Mouse (Mus musculus): ENCODE results near the gene Apol8. TPM values are rescaled to one million over a fixed set of nuclear protein-coding genes. Genes with fewer than 3 reads are reported as not detected.
A peak's percentile ranks its signal among the peaks of the same experiment; 100 is the strongest.

The Apol8 gene
- polyA plus RNA-seq, 1 experiment from 2014 or later, result 0.08 TPM

DNA sequence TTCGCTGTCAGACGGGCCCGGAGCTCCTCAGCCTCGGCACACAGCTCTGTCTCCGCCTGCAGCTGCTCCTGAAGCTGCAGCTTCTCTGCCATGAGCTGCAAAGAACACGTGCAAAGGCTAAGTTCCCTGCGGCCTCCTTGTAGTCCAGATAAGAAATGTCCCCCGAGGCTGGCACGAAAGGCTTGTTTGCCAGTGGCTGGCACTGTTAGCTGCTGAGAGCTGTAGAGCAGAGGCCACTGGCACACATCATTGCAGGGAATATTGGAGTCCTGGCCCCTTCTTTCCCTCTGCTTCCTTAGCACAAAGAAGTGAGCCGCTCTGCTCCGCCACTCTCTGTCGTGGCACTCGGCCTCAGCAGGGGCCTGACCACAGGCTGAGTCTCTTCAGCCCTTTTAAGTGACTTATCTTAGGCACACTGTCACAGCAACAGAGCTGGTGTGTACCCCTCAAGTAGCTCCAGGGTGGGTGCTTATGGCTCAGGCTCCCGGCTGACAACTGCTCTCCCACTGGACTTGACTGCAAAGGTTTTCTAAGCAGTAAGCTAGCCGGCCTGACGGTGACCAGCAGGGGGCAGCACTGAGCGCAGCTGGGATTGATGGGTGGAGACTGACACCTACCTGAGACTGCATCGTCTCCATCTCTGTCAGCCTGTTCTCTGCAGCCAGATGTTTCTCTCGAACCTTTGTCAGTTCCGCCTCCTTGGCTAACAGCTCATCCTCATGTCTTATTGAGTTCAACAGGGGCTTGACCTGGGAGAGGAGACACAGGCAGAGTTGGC lies 18.6 kb upstream of the Apol8 start:
- H3K36me3 ChIP-seq (ENCODE audit: control insufficient read depth, insufficient read depth, low read length), result peaks cover 24% of the 10 kb centered on the region
- H3K9me3 ChIP-seq (ENCODE audit: control insufficient read depth, low read length), result no peaks in the 10 kb centered on the region
- no peaks in the 10 kb centered on the region for H3K27me3 ChIP-seq (ENCODE audit: control insufficient read depth, insufficient read depth, low read length)
- no peak overlapping the region for H3K4me2 ChIP-seq (ENCODE audit: low read depth)
- no peak overlapping the region for H3K27ac ChIP-seq (ENCODE audit: low read depth, low read length)
- H3K9ac ChIP-seq (ENCODE audit: low read length), result no peak overlapping the region
- 72% methylated on average over 20 of the region's 20 CpGs for WGBS
- no peak overlapping the region for H3K4me3 ChIP-seq (ENCODE audit: low read depth, low read length)
- DNase-seq (ENCODE audit: low spot score) (peak; percentile 79), ATAC-seq (ENCODE audit: insufficient read depth, low FRiP score, low TSS enrichment) (no peak)
- no peaks in the 10 kb centered on the region for H3K4me1 ChIP-seq (ENCODE audit: control insufficient read depth, insufficient read depth, low read length)

DNA sequence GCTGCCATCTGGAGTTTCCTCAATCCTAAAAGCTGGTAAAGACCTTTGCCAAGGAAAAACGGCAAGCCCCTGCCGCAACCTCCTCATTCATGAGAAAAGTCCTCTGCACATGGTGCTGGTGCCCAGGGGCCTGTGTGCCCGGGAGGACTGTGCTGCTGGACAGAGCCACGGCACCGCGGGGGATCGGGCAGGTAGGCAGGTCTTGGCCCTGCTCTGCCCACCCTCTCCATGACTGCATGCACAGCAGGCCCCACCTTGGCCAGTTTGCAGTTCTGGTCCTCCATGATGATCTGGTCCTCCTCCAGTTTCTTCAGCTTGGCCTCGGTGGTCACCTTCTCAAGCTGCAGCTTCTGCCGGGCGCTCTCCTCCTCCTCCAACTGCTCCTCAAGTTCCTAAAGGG lies 17.5 kb upstream of the Apol8 start:
- 95% methylated on average over 10 of the region's 10 CpGs for WGBS
- H3K4me2 ChIP-seq (ENCODE audit: low read depth), result no peak overlapping the region
- H3K4me3 ChIP-seq (ENCODE audit: low read depth, low read length), result no peak overlapping the region
- peaks cover 24% of the 10 kb centered on the region for H3K36me3 ChIP-seq (ENCODE audit: control insufficient read depth, insufficient read depth, low read length)
- ATAC-seq (ENCODE audit: insufficient read depth, low FRiP score, low TSS enrichment) (no peak), DNase-seq (ENCODE audit: low spot score) (no peak)
- H3K27me3 ChIP-seq (ENCODE audit: control insufficient read depth, insufficient read depth, low read length), result no peaks in the 10 kb centered on the region
- no peaks in the 10 kb centered on the region for H3K9me3 ChIP-seq (ENCODE audit: control insufficient read depth, low read length)
- no peak overlapping the region for H3K27ac ChIP-seq (ENCODE audit: low read depth, low read length)
- no peak overlapping the region for H3K9ac ChIP-seq (ENCODE audit: low read length)
- H3K4me1 ChIP-seq (ENCODE audit: control insufficient read depth, insufficient read depth, low read length), result no peaks in the 10 kb centered on the region

DNA sequence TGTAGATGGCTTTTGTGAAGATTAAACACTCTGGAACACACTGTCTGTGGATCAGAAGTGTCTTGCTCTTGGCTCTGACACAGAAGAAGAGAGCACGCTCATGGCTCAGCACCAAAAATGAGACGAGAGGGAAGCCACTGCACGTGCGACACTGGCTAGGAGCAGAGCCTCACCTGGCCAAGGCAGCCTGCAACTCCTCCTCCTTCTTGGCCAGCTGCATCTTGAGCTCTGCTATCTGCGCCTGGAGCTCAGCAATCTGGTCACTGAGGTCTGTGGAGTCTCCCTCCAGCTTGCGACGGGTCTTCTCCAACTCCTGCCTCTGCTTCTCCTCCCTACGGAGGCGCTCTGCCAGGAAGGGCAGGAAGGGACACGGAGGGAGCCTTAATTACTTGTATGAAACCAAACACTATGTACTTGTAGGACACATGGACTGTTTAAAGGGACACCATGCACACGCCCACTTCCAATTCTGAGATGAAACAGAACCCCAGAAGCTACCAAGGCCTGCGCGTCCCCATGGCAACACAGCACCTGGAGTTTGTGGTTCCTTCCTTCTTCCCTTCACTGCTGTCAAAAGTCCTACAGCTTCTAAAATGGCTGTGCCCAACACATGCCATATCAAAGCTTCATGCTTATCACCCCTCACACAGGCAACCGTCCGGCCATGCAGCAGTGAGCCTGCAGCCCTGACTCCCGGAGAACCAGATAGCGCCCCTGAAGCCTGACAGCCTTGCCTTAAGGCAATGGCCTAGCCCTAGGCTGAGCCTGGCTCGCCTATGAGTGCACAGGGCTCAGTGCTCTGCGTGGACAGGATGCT lies 16.5 kb upstream of the Apol8 start:
- peaks cover 25% of the 10 kb centered on the region for H3K36me3 ChIP-seq (ENCODE audit: control insufficient read depth, insufficient read depth, low read length)
- WGBS, result 96% methylated on average over 19 of the region's 19 CpGs

DNA sequence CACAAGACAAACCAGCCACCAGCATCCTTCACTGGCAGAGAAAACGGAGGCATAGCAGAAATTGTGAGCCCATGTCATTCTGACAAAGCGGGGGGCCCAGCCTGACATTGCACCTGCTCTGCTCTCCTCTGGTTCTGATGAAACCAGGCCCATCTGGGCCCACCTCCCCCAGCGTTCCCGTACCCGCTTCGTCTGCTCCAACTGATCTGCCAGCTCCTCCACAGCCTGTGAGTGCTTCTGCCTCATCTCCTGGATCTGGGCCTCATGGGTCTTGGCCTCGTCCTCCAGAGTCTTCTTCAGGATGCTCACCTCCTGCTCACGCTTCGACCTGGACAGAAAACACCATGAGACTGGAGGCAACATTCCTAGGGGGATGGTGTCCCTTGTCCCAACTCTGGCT lies 14.1 kb upstream of the Apol8 start:
- WGBS, result 92% methylated on average over 9 of the region's 9 CpGs
- no peak overlapping the region for H3K4me3 ChIP-seq (ENCODE audit: low read depth, low read length)
- no peak overlapping the region for H3K27ac ChIP-seq (ENCODE audit: low read depth, low read length)
- no peaks in the 10 kb centered on the region for H3K27me3 ChIP-seq (ENCODE audit: control insufficient read depth, insufficient read depth, low read length)
- no peaks in the 10 kb centered on the region for H3K4me1 ChIP-seq (ENCODE audit: control insufficient read depth, insufficient read depth, low read length)
- DNase-seq (ENCODE audit: low spot score) (no peak), ATAC-seq (ENCODE audit: insufficient read depth, low FRiP score, low TSS enrichment) (no peak)
- no peak overlapping the region for H3K9ac ChIP-seq (ENCODE audit: low read length)
- no peaks in the 10 kb centered on the region for H3K9me3 ChIP-seq (ENCODE audit: control insufficient read depth, low read length)
- peaks cover 29% of the 10 kb centered on the region for H3K36me3 ChIP-seq (ENCODE audit: control insufficient read depth, insufficient read depth, low read length)
- no peak overlapping the region for H3K4me2 ChIP-seq (ENCODE audit: low read depth)

More for the DNA sequence above, 16.5 kb upstream of the Apol8 start:
- Histone ChIP-seq H3K9ac (ENCODE audit: low read length) (no peak overlapping the region), H3K4me2 (ENCODE audit: low read depth) (no peak overlapping the region), H3K9me3 (ENCODE audit: control insufficient read depth, low read length) (no peaks in the 10 kb centered on the region), H3K4me3 (ENCODE audit: low read depth, low read length) (no peak overlapping the region), H3K4me1 (ENCODE audit: control insufficient read depth, insufficient read depth, low read length) (no peaks in the 10 kb centered on the region), H3K27ac (ENCODE audit: low read depth, low read length) (no peak overlapping the region), H3K27me3 (ENCODE audit: control insufficient read depth, insufficient read depth, low read length) (no peaks in the 10 kb centered on the region)
- DNase-seq (ENCODE audit: low spot score) (no peak), ATAC-seq (ENCODE audit: insufficient read depth, low FRiP score, low TSS enrichment) (no peak)

DNA sequence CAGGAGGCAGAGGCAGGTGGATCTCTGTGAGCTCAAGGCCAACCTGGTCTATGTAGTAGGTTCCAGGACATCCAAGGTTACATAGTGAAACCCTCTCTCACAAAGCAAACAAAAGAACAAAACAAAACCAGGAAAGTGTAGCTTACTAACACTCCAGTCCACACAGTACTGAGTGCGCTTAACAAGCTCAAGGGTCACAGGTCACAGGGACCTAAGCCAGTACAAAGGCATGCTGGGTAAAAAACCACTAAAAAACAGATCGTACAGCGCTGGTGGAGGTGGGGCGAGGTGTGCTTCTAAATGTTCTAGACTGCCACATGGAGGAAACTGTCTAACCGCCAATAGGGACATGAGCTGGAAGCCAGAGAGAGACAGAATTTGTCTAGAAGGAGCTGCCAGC lies 13.5 kb upstream of the Apol8 start:
- no peaks in the 10 kb centered on the region for H3K27me3 ChIP-seq (ENCODE audit: control insufficient read depth, insufficient read depth, low read length)
- H3K9ac ChIP-seq (ENCODE audit: low read length), result no peak overlapping the region
- WGBS, result 93% methylated on average over 5 of the region's 5 CpGs
- no peaks in the 10 kb centered on the region for H3K4me1 ChIP-seq (ENCODE audit: control insufficient read depth, insufficient read depth, low read length)
- H3K4me3 ChIP-seq (ENCODE audit: low read depth, low read length), result no peak overlapping the region
- DNase-seq (ENCODE audit: low spot score) (no peak), ATAC-seq (ENCODE audit: insufficient read depth, low FRiP score, low TSS enrichment) (no peak)
- H3K36me3 ChIP-seq (ENCODE audit: control insufficient read depth, insufficient read depth, low read length), result peaks cover 30% of the 10 kb centered on the region
- H3K27ac ChIP-seq (ENCODE audit: low read depth, low read length), result no peak overlapping the region
- no peaks in the 10 kb centered on the region for H3K9me3 ChIP-seq (ENCODE audit: control insufficient read depth, low read length)
- no peak overlapping the region for H3K4me2 ChIP-seq (ENCODE audit: low read depth)

DNA sequence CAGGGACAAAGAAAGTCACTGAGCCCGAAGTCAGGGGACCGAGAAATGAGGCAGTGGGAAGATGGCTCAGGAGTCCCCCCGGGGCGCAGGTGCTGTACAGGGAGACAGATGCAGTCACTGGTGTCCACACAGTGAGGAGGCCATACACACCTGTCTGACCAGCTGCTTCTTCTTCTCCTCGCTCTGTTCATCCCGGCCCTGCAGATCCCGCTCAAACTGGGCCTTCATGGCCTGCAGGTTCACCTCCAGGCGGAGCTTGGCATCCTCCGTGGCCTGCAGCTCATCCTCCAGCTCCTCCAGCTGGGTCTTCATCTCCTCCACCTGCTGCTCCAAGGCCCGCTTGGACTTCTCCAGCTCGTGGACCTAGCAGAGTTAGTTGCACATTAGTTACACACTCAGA lies 10.2 kb upstream of the Apol8 start:
- Histone ChIP-seq H3K36me3 (ENCODE audit: control insufficient read depth, insufficient read depth, low read length) (peaks cover 34% of the 10 kb centered on the region), H3K27ac (ENCODE audit: low read depth, low read length) (no peak overlapping the region), H3K4me2 (ENCODE audit: low read depth) (no peak overlapping the region), H3K9ac (ENCODE audit: low read length) (no peak overlapping the region), H3K27me3 (ENCODE audit: control insufficient read depth, insufficient read depth, low read length) (no peaks in the 10 kb centered on the region), H3K9me3 (ENCODE audit: control insufficient read depth, low read length) (no peaks in the 10 kb centered on the region), H3K4me3 (ENCODE audit: low read depth, low read length) (no peak overlapping the region), H3K4me1 (ENCODE audit: control insufficient read depth, insufficient read depth, low read length) (no peaks in the 10 kb centered on the region)
- ATAC-seq (ENCODE audit: insufficient read depth, low FRiP score, low TSS enrichment), result no peak
- no peak for DNase-seq (ENCODE audit: low spot score)
- WGBS, result 94% methylated on average over 11 of the region's 11 CpGs

DNA sequence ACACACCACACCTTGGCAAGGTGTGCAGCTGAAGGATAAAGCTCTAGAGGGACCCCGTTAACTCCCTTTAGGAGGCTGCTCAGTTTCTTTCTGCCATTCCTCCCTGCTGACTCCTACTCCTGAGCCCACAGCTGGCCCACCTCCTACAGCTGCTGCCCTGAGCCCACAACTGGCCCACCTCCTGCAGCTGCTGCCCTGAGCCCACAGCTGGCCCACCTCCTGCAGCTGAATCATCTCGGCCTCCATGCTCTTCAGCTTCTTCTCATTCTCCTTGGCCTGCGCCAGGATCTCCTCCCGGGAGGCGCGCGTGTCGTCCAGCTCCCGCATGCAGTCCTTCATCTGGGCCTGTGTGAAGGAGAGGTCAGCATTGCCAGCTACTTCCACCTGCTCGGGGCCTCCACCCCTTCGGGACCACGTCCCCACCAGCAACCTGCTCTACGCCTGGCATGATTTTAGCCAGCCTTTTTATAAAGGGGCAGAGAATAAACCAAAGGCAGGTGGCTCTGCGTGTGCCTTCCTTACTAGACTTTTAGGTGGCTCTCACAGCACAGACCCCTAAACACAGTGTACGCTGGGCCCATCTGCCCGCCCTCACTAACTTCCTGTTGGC lies 8.8 kb upstream of the Apol8 start:
- WGBS, result 93% methylated on average over 16 of the region's 16 CpGs
- no peak for DNase-seq (ENCODE audit: low spot score)
- Histone ChIP-seq H3K9me3 (ENCODE audit: control insufficient read depth, low read length) (no peaks in the 10 kb centered on the region), H3K27ac (ENCODE audit: low read depth, low read length) (no peak overlapping the region), H3K27me3 (ENCODE audit: control insufficient read depth, insufficient read depth, low read length) (no peaks in the 10 kb centered on the region), H3K9ac (ENCODE audit: low read length) (no peak overlapping the region), H3K4me3 (ENCODE audit: low read depth, low read length) (no peak overlapping the region), H3K36me3 (ENCODE audit: control insufficient read depth, insufficient read depth, low read length) (peaks cover 29% of the 10 kb centered on the region), H3K4me2 (ENCODE audit: low read depth) (no peak overlapping the region), H3K4me1 (ENCODE audit: control insufficient read depth, insufficient read depth, low read length) (no peaks in the 10 kb centered on the region)
- no peak for ATAC-seq (ENCODE audit: insufficient read depth, low FRiP score, low TSS enrichment)

DNA sequence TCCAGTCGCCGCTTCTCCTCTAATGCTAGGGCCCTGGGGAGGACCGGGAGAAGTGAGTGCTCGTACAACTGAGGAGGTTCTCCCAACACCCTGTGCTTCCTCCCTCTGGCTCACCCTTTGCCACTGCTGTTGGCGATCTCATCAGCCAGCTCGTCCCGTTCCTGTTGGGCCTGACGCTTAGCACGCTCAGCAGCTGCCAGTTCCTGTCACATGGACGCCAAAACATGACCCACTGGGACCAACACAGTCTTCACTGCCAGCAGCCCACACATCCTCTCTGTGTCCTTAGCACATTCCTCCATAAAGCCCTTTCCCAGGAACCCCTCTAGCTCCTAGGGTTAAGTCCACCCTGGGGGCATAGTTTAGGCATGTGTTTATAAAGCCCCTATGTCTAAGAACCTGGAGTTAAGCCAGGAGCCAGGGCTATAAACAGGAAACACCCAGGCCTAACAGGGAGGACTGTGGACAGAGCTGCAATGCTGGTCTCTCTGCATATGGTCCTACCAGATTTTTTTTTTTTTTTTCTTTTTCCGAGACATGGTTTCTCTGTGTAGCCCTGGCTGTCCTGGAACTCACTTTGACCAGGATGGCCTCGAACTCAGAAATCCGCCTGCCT lies 7.7 kb upstream of the Apol8 start:
- H3K27ac ChIP-seq (ENCODE audit: low read depth, low read length), result no peak overlapping the region
- H3K36me3 ChIP-seq (ENCODE audit: control insufficient read depth, insufficient read depth, low read length), result peaks cover 26% of the 10 kb centered on the region
- no peak overlapping the region for H3K4me2 ChIP-seq (ENCODE audit: low read depth)
- WGBS, result 89% methylated on average over 13 of the region's 13 CpGs
- no peaks in the 10 kb centered on the region for H3K4me1 ChIP-seq (ENCODE audit: control insufficient read depth, insufficient read depth, low read length)
- H3K9me3 ChIP-seq (ENCODE audit: control insufficient read depth, low read length), result no peaks in the 10 kb centered on the region
- DNase-seq (ENCODE audit: low spot score), result no peak
- no peak for ATAC-seq (ENCODE audit: insufficient read depth, low FRiP score, low TSS enrichment)
- H3K9ac ChIP-seq (ENCODE audit: low read length), result no peak overlapping the region
- no peak overlapping the region for H3K4me3 ChIP-seq (ENCODE audit: low read depth, low read length)
- no peaks in the 10 kb centered on the region for H3K27me3 ChIP-seq (ENCODE audit: control insufficient read depth, insufficient read depth, low read length)
